Mouse (Mus musculus) gastrocnemius, adult 2 months (tissue): ENCODE results near the gene Ptrhd1. TPM values are rescaled to one million over a fixed set of nuclear protein-coding genes. Genes with fewer than 3 reads are reported as not detected.

Experiments
- DNase-seq: peaks from one replicate; pipeline ENCODE4 v3.0.0; 2022
- H3K27ac ChIP-seq: fragments of 200-600 bp; 2 replicates; pipeline ENCODE4 v1.8.1; 2022; ENCODE audit warnings: mild to moderate bottlenecking
- H3K4me3 ChIP-seq: fragments of 200-600 bp; 2 replicates; pipeline ENCODE4 v1.8.1; 2022; ENCODE audit warnings: mild to moderate bottlenecking, moderate library complexity
- CTCF ChIP-seq: fragments of 200-600 bp; IDR thresholded peaks from 2 replicates; pipeline ENCODE4 v1.8.1; 2022; ENCODE audit warnings: antibody characterized with exemption, mild to moderate bottlenecking, moderate library complexity
- intact Hi-C: fragments of 180-260 bp; cut with DNase I; formaldehyde crosslinking; loops from one replicate; pipeline ENCODE4 v1.15.1; 2025
- long read RNA-seq, 2 experiments: library from polyadenylated mRNA; stranded (forward); transcript quantifications; one replicate each; pipeline ENCODE4 v2.0.0; 2021
- total RNA-seq, 2 experiments: library from RNA; stranded (reverse); gene quantifications; 2 replicates each; pipeline ENCODE4 v1.2.3; 2021

Ptrhd1 gene
- total RNA-seq = 1 to 10 TPM; 5.2 to 5.6 TPM
- long read RNA-seq, experiment 1, transcript Ptrhd1-201 (2 exons, 3,840 nt) = major isoform, 5 of 5 reads
- long read RNA-seq, experiment 1, partial matches to known transcripts = 0 of 5 reads
- long read RNA-seq, experiment 1, other reads (novel, unspliced or antisense) = 0 of 5 reads
- long read RNA-seq, experiment 2, transcript Ptrhd1-201 (2 exons, 3,840 nt) = major isoform, 10 of 12 reads
- long read RNA-seq, experiment 2, partial matches to known transcripts = 0 of 12 reads
- long read RNA-seq, experiment 2, other reads (novel, unspliced or antisense) = 2 of 12 reads

DNA sequence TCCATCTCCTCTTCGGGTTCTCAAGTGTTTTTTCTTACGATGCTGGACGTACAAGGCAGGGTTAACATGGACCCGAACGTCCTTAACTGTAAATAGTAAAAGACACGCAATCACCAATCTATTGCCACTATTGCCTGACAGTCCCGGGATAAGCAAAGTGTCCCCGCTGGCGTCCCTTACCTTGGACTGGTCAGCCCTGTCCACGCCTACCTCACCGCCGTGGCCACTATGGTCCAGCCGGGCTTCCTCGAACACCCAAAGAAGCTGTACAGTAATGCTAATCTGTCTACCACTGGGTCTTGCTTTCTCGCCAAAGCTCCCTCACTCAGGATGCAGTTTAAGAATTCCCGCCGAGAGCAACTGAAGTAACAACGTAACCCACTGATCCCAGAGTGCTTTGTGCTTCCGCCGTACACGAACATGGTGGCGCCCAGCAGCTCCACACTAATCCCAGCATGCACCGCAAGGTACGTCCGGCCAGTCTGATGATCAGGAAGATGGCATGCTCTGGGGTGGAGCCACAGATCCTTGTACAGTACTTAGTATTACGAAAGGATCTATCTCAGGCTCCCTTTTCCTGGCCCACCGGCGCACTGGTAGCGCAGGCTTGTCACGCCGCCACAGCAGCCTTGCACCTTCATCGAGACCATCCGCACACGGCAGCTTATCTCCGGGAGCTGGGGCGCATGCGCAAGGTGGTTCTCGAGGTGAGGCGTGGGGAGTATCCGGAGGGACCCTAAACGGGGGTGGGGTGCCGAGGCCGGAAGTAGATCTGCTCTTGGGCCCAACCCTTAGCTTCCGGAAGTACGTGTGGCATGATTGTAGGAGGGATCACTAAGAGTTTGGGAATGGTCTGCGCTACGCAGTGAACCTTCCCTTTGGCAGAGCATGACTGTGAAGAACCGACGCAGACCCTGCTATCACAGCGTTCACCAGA lies at the start of gene Ptrhd1, which contains the start of gene Cenpo:
TSS of gene Ptrhd1 (plus strand) at position 456 of the 937 bp plus-strand sequence.
TSS of gene Cenpo (minus strand) at position 723 of the 937 bp plus-strand sequence.
- peak within 1 kb of the TSS; percentile 99 for H3K27ac ChIP-seq
- intact Hi-C loops = loop anchor here (10.0 kb wide), 1 partner anchor 999 kb away; no protein-coding TSS in a partner anchor
- no peak for TF ChIP-seq CTCF
- peak; percentile 96 for DNase-seq
- peak within 1 kb of the TSS; percentile 83 for H3K4me3 ChIP-seq

DNA sequence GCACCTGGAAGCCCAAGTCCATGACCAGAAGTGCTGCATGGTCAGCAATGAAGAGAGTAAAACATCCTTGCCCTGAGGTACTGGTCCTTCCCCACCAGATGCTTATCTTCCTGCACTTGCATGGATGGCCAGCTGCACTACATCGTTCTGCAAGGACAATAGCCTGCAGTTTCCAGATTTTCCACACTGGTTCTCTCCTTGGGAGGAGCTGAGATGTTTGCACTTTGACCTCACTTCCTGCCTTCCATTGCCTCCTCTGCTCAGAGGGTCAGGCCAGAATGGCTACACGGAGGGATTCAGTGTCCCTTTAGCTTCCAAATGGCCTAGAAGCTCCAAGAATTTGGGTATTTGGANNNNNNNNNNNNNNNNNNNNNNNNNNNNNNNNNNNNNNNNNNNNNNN lies 49.2 kb upstream of the Ptrhd1 start:
- H3K4me3 ChIP-seq = no peak overlapping the region
- TF ChIP-seq CTCF = no peak
- H3K27ac ChIP-seq = no peak overlapping the region
- DNase-seq = no peak
- intact Hi-C loops = no loop called here

DNA sequence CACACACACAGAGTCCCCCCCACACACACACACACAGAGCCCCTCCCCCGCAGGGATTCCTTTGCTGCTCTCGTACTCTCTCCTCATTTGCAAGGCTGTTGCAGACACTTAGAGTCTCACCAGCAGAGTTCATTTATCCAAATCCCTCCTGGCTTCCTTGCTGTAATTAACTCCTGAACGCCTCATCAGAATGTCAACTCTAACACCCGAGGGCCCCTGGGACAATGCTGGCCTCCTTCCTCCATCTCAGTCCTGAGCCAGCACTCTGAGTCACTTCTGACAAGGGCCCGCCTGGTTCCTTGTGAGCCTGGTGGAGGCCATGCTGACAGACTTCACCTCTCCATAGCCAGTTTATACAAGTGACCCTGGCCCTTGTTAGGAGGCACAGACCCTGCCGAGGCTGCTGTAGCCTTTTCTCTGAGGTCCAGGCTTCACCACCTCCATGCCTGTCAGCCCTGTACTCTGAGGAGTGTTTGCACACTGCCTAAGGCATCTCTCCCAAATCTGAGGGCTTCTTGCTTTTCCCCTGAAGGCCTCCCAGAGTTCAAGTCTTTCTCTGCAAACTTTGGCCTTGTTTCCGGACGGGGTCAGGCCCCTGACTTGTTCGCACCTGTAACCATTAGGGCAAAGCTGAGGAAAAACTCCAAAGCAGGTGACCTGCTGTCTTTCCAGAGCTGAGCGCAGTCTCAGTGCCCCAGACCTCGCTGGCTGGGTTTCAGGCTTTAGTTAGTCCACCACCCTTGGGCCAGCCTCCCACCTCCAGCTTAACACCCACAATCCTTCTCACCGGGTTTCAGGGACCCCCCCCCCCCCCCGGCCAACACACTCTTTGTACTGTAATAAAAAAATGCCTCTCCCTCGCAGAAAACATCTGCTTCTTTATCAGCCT lies 45.4 kb upstream of the Ptrhd1 start:
- Histone ChIP-seq H3K4me3 (no peak overlapping the region), H3K27ac (no peak overlapping the region; the same call in 1 of the 2 replicates)
- peak; percentile 79 for DNase-seq
- intact Hi-C loops = no loop called here
- no peak for TF ChIP-seq CTCF

DNA sequence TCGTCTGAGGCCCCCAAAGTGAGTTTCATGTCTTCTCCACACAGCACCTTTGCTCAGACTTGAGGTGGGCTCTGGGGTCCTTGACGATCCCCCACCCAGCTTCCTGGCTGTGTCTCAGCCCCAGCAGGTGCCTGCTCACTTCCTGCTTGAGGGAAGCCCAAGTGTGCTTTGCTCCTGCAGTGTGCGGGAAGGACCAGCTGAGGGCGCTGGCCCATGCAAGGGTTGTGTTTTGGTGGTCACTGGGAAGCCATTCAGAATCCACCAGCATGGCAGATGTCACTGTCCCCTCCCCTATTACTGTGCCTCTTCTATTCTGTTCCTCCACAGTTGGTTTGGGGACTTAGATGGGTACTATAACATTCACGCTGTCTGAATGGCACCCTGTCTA lies 44.8 kb upstream of the Ptrhd1 start:
- no peak overlapping the region for H3K4me3 ChIP-seq
- intact Hi-C loops = no loop called here
- no peak overlapping the region for H3K27ac ChIP-seq
- no peak; the same call in 1 of the 2 replicates for TF ChIP-seq CTCF
- DNase-seq = no peak

DNA sequence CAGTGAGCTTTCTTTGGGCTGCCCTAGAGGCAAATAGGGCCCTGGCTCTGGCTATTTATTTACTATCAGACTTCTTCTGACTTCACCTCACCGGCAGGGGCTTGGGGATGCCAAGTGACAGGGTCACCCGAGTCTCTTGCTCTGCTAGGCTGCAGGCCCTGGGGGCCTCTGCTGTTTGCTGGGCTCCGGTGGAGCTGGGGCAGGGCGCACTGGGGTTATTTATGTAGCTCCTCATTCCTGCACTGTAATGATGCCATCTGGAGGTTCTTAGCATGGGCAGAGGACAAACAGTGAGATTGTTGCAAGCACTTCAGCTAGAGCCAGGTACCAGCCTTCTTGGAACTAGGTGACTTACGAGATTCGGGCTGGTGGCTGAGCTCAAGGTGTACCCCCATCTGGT lies 41.3 kb upstream of the Ptrhd1 start:
- H3K27ac ChIP-seq = peak overlapping the region; percentile 20; the same call in 1 of the 2 replicates
- intact Hi-C loops = no loop called here
- no peak overlapping the region for H3K4me3 ChIP-seq
- DNase-seq = no peak
- TF ChIP-seq CTCF = no peak

GRCm38 (mm10) chr12:4193025-4193740 lies 40.6 kb upstream of the Ptrhd1 start:
- H3K4me3 ChIP-seq = no peak overlapping the region
- no peak for DNase-seq
- intact Hi-C loops = no loop called here
- TF ChIP-seq CTCF = no peak
- peak overlapping the region; percentile 16; the same call in 1 of the 2 replicates for H3K27ac ChIP-seq

DNA sequence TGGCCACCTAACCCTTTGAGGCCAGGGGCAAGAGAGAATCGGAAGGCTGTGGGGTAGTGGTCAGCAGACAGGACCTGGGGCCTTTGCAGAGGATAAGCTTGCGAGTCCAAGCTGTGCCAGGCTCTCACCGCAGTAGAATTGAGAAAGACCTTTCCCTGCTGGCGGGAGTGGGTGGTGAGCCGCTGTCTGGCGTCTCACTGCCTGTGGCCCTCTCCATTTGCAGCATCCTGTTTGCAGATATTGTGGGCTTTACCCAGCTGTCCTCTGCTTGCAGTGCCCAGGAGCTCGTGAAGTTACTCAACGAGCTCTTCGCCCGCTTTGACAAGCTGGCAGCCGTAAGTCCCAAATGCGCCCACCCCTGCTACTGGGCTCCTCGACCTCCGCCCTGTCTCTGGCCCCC lies 39.2 kb upstream of the Ptrhd1 start:
- no peak for TF ChIP-seq CTCF
- intact Hi-C loops = no loop called here

DNA sequence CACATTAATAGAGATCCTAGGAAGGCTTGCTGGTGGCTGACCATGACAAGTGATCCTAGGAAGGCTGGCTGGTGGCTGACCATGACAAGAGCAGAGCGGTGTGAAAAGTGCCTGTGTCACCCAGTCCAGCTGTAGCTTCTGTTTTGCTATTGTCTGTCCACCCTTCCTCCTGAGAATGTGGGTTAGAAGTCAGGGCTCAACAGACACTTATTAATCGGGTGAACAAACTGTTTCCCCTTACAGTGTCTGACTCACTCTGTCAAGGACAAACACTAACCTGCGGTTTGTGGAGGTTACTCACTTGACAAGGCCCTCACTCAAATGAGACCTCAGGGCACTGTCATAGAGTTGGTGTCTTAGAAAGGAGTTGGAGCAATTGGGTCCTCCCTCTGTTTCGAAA lies 35.1 kb upstream of the Ptrhd1 start:
- Histone ChIP-seq H3K27ac (no peak overlapping the region), H3K4me3 (no peak overlapping the region)
- TF ChIP-seq CTCF = no peak
- DNase-seq = no peak
- intact Hi-C loops = no loop called here

More for the DNA sequence above, 39.2 kb upstream of the Ptrhd1 start:
- Histone ChIP-seq H3K4me3 (no peak overlapping the region), H3K27ac (no peak overlapping the region)
- no peak for DNase-seq

- TF ChIP-seq CTCF = no peak
- no peak overlapping the region for H3K4me3 ChIP-seq
- intact Hi-C loops = no loop called here
- H3K27ac ChIP-seq = no peak overlapping the region
- no peak for DNase-seq
These were observed 34.6 kb upstream of the Ptrhd1 start for GRCm38 (mm10) chr12:4199271-4199670.

DNA sequence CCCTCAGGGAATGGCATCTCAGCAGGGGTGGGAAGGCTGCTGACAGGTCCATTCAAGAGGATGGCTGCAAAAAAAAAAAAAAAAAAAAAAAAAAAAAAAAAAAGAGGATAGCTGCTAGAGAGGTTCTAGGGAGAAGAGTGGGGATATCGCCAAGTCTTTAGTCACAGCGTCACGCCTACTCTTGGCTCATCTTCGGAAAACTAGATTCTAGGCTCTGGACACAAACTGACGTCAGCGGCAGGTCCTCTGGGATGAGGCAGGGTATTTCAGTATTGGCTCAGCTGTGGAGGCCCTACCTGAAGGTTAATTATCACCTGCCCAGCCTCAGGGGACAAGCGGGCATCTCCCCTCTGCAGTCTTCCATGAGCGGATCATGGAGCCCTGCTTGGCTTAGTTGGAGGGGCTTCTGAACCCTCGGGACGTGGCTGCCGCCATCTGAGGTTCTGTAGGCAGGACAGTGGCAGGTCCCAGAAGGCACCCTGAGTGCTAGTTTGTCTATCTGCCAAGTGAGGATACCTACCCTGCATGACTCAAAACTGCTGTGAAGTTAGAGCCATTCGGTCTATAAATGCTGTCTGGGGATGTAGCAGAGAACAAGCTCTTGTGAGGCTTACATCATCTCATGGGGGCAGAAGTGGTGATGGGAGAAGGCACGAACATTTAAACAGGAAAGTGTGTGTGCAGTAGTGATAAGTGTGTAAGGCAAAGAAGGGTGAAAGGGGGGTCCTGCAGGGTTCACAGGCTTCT lies 32.2 kb upstream of the Ptrhd1 start:
- no peak for TF ChIP-seq CTCF
- peak; percentile 81 for DNase-seq
- intact Hi-C loops = no loop called here
- no peak overlapping the region for H3K4me3 ChIP-seq
- H3K27ac ChIP-seq = no peak overlapping the region

- Histone ChIP-seq H3K4me3 (no peak overlapping the region), H3K27ac (no peak overlapping the region)
- intact Hi-C loops = no loop called here
- TF ChIP-seq CTCF = no peak
- no peak for DNase-seq
These were observed 31.6 kb upstream of the Ptrhd1 start for GRCm38 (mm10) chr12:4202206-4202605.
